Mouse (Mus musculus): ENCODE measurements around the gene 1700020N15Rik. TPM values are rescaled to one million over a fixed set of nuclear protein-coding genes. Genes with fewer than 3 reads are reported as not detected.
"Not testable (repeated sequence)": the region's sequence is repeated elsewhere in the genome, so short reads cannot be mapped to it uniquely, and the experiment has no call there.

1700020N15Rik gene
- polyA plus RNA-seq (2015; fragmentation: Nextera tagmentation; extraction: Ambion mirVana), result not detected in 2 replicates

DNA sequence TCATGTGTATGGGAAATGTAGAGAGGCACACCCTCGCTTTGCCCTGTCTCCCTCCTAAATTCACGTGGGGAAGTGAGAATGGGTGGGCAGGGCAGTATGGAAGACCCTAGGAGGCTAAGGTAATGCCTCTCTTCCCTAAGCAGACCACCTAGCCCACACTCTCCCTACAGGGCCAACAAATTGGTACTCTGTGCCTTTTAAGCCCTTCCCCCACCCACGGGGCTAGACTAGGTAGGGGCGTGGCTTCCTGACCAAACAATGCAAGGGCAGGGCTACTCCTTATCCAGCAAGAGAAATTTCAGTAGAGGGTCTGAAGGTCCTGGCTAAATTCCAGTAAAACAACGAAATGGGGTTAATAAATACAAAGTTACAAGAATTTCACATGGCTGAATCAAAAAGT lies at the start of gene 1700020N15Rik:
Gene 1700020N15Rik (plus strand): TSS at position 301 of the 400 bp plus-strand sequence.
- H3K4me2 ChIP-seq (replicated peaks); H3K9ac ChIP-seq; H3K27me3 ChIP-seq (replicated peaks); ATAC-seq; H3K4me1 ChIP-seq (replicated peaks); H3K36me3 ChIP-seq; H3K9me3 ChIP-seq; H3K4me3 ChIP-seq (replicated peaks); H3K27ac ChIP-seq: not testable (repeated sequence)
- 59% methylated on average over 5 of the region's 5 CpGs for WGBS

GRCm38 (mm10) chrX:69976790-69977579 lies 31.9 kb downstream of the 1700020N15Rik start:
- 78% methylated on average over 2 of the region's 2 CpGs for WGBS
- no peak overlapping the region for H3K9ac ChIP-seq
- no peaks in the 10 kb centered on the region for H3K36me3 ChIP-seq
- ATAC-seq, result no peak
- no peak overlapping the region for H3K27ac ChIP-seq
- H3K4me1 ChIP-seq (replicated peaks), result no peaks in the 10 kb centered on the region
- no peak overlapping the region for H3K4me2 ChIP-seq (replicated peaks)
- H3K27me3 ChIP-seq (replicated peaks), result no peaks in the 10 kb centered on the region
- no peaks in the 10 kb centered on the region for H3K9me3 ChIP-seq
- no peak overlapping the region for H3K4me3 ChIP-seq (replicated peaks)

All from intestine, embryonic 15.5 days (tissue).